Mouse (Mus musculus) liver, adult 2 months (tissue): ENCODE data around the gene Col4a1.

ENCODE experiments used
- CTCF ChIP-seq: fragments of 200-500 bp; IDR thresholded peaks from 2 replicates; pipeline ENCODE4 v1.5.1; 2011; ENCODE audit warnings: low read depth, low read length, control low read depth
- POLR2A ChIP-seq: fragments of 200-500 bp; IDR thresholded peaks from 2 replicates; pipeline ENCODE4 v1.6.1; 2011; ENCODE audit warnings: low read length, control low read depth; ENCODE audit not compliant: insufficient read depth; ENCODE audit errors: extremely low read depth

DNA sequence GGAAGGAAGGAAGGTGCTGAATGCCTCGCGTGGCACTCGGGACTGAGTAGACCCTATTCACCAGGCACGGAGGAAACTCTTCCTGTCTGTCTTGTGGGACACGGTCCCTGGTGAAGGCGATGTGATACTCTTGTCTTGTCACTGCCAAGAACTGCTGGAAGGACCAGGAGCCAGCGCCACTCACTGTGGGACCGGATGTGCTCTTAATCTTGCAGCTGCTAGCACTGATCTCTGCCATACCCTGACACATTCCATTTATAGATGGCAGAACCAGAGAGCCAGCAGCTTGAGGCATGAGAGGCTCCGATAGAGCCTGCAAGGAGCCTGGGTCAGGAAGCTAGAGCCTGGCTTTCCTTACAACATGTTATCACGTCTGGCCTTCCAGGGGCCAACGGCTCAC lies 36.0 kb upstream of the Col4a1 start:
- TF ChIP-seq CTCF (no peak), POLR2A (no peak)
